Mouse (Mus musculus) kidney, adult 2 months (tissue): ENCODE data around the gene Cep131.

ENCODE experiments used
- CTCF ChIP-seq: fragments of 200-500 bp; conservative IDR thresholded peaks from 2 replicates; pipeline ENCODE4 v1.5.1; 2011; ENCODE audit warnings: low read depth, mild to moderate bottlenecking, control low read depth, low read length, moderate library complexity, mixed read lengths; ENCODE audit not compliant: insufficient read depth, insufficient read length
- POLR2A ChIP-seq: fragments of 200-500 bp; IDR thresholded peaks from one replicate; pipeline ENCODE4 v1.6.1; 2011; ENCODE audit warnings: low read depth, low read length, control low read depth

- TF ChIP-seq CTCF (no peak), POLR2A (no peak)
These were observed 10.4 kb downstream of the Cep131 start for GRCm38 (mm10) chr11:120076191-120076590.
